Mouse (Mus musculus): ENCODE results near the gene Pgf. TPM values are rescaled to one million over a fixed set of nuclear protein-coding genes. Genes with fewer than 3 reads are reported as not detected.

Gene Pgf
- polyA plus RNA-seq (2021): 0.41 TPM

DNA sequence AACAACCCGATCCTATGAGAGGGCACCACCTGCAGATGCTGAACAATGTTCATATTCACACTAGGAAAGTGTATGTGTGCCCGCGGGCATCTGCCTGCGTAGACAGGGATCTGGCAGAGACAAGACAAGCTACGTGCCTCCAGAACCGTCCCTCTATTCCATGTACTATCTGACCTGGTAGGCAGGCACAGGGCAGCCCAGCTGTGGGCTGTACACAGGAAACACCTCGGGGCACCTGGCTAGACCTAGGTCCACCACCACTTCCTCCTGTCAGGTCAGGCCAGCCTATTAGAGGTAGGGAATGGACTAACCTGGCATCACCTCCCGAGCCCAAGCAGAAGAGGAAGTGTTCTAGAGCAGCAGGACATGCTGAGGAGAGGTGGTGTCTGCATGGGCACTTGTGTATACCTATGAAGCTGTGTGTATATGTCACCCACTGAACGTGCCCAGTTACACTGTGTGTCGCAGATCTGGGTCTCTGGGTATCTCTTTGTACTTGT, at the start of gene Pgf:
TSS of gene Pgf (minus strand) at position 51 of the 500 bp plus-strand sequence.
- CTCF ChIA-PET: interaction anchor here (1.1 kb wide), 1 partner anchor 127 kb away, joined by 3 read pairs; no protein-coding TSS in a partner anchor
- no peak for ATAC-seq
- in situ Hi-C loops (cut with MboI; ENCODE audit: low pct_unique_long_range_greater_than_20kb): loop anchor here (5.0 to 25.0 kb wide), 2 partner anchors 50 to 310 kb away; no protein-coding TSS in a partner anchor
- POLR2A ChIA-PET: no interaction called here
- H3K27me3 ChIP-seq: no peaks in the 10 kb centered on the region
- no peak for DNase-seq (ENCODE audit: low read depth, low spot score)
- TF ChIP-seq CTCF (IDR thresholded peaks at IDR 0.05): no peak

DNA sequence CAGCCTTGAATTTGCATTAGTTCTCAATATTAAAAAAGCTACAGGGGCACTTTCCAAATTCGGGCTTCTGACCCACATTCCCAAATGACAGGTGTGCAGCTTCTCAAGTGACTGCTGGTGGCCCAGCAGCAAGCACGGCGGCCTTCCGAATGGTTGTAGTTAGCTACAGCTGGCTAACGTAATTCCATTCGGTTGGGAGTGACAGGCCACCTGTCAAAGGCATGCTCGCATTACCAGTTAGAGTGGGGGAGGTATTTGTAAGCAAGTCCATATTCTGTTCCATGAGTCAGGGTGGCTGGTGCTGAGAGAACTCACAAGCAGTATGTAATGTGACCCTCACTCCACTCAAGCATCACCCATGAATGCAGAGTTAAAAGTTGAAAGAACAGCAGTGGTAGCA, 49.6 kb upstream of the Pgf start:
- ChIA-PET CTCF (interaction anchor here (1.4 kb wide), 1 partner anchor 57 kb away, joined by 4 read pairs; no protein-coding TSS in a partner anchor), POLR2A (interaction anchor here (0.5 to 0.6 kb wide), 2 partner anchors 113 to 445 kb away, joined by 3 to 7 read pairs; no protein-coding TSS in a partner anchor)
- H3K27me3 ChIP-seq: no peaks in the 10 kb centered on the region
- DNase-seq (ENCODE audit: low read depth, low spot score) (no peak), ATAC-seq (no peak)
- TF ChIP-seq CTCF (IDR thresholded peaks at IDR 0.05): no peak
- in situ Hi-C loops (cut with MboI; ENCODE audit: low pct_unique_long_range_greater_than_20kb): loop anchor here (5.0 kb wide), 1 partner anchor 50 kb away; the partner anchor contains the start of gene Pgf

DNA sequence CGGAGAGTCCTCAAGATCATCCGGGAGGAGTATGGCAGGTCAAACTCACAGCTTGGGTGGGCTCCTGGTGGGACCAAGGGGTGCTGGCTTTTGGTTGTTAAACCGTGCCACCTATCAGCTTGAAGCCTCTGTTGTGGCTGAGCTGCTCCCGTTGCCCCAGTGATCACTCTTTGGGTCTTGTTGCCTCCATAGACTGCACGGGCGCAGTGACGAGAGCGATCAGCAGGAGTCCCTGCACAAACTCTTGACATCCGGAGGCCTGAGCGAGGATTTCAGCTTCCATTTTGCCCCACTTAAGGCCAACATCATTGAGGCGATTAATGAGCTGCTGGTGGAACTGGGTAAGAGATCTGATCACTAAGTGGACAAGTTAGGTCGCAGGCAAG, 42.3 kb upstream of the Pgf start:
- no peaks in the 10 kb centered on the region for H3K27me3 ChIP-seq
- no peak for ATAC-seq
- in situ Hi-C loops (cut with MboI; ENCODE audit: low pct_unique_long_range_greater_than_20kb): no loop called here
- ChIA-PET POLR2A (interaction anchor here (0.8 to 1.4 kb wide), 5 partner anchors 14 to 78 kb away, joined by 3 to 6 read pairs (median 4); no protein-coding TSS in a partner anchor), CTCF (interaction anchor here (1.2 to 2.5 kb wide), 2 partner anchors 11 to 27 kb away, joined by 3 to 8 read pairs; no protein-coding TSS in a partner anchor)
- no peak for DNase-seq (ENCODE audit: low read depth, low spot score)
- no peak for TF ChIP-seq CTCF (IDR thresholded peaks at IDR 0.05)

DNA sequence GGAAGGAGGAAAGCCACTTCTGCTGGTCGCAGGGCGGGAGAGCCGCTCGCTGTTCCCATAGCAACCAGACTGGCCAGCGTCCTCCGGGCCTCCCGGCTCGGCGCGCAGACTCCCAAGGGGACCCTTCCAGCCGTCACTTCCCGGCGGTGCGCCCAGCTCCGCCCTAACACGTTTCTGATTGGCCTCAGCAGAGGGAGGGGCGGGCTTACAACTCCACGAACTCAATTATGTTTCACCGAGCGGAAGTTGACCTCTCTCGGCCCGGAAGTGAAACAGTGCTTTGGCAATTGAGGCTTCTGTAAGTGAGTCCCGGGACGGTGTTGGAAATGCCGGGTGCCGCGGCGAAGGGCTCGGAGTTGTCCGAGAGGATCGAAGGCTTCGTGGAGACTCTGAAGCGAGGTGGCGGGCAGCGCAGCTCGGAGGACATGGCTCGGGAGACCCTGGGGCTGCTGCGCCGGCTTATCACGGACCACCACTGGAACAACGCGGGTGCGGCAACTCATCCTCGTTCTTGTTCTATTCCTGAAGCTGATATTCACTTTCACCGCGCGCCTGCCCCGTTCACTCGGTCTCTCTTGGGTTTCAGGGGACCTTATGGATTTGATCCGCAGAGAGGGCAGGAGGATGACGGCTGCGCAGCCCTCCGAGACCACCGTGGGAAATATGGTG, 41.8 kb upstream of the Pgf start, which contains the start of gene Eif2b2:
TSS of gene Eif2b2 (plus strand) at position 246 of the 669 bp plus-strand sequence.
- no peaks in the 10 kb centered on the region for H3K27me3 ChIP-seq
- DNase-seq (ENCODE audit: low read depth, low spot score) (no peak), ATAC-seq (peak; percentile 95)
- POLR2A ChIA-PET: interaction anchor here (1.2 to 1.4 kb wide), 3 partner anchors 18 to 79 kb away, joined by 4 to 6 read pairs (median 4); no protein-coding TSS in a partner anchor
- CTCF ChIA-PET: interaction anchor here (0.9 to 2.5 kb wide), 5 partner anchors 10 to 86 kb away, joined by 3 to 8 read pairs (median 3); no protein-coding TSS in a partner anchor
- no peak for TF ChIP-seq CTCF (IDR thresholded peaks at IDR 0.05)
- in situ Hi-C loops (cut with MboI; ENCODE audit: low pct_unique_long_range_greater_than_20kb): no loop called here

DNA sequence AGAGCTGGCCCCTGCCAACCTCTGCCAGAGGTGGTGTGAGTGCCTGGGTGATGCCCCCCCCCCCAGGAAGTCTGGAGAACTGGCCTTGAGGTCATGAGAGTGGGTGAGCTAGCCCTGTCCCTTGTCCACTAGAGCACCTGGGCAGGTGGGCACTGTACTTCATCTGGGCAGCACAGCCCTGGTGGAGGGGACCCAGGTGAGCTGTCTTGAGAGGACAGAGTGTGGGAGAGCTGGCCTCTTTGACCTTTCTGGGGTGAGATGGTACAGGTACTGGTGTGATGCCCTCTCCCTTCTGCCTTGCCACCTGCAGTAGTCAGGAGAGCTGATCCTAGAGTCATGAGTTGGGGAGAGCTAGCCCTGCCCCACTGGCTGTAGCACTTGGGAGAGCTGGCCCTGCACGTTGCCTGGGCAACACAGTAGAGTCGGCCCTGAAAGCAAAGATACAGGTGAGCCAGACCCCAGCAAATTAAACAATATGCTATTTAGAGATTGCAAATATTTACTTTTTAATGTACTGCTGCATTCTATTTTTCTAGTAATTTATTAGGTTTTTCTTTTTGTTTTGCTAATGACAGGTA, 40.2 kb upstream of the Pgf start:
- no peak for DNase-seq (ENCODE audit: low read depth, low spot score)
- no peak for ATAC-seq
- CTCF ChIA-PET: interaction anchor here (1.3 to 2.5 kb wide), 3 partner anchors 25 to 48 kb away, joined by 3 to 8 read pairs (median 4); no protein-coding TSS in a partner anchor
- POLR2A ChIA-PET: interaction anchor here (0.6 to 0.7 kb wide), 2 partner anchors 30 to 420 kb away, joined by 3 to 4 read pairs; no protein-coding TSS in a partner anchor
- no peak for TF ChIP-seq CTCF (IDR thresholded peaks at IDR 0.05)
- H3K27me3 ChIP-seq: no peaks in the 10 kb centered on the region
- in situ Hi-C loops (cut with MboI; ENCODE audit: low pct_unique_long_range_greater_than_20kb): no loop called here

DNA sequence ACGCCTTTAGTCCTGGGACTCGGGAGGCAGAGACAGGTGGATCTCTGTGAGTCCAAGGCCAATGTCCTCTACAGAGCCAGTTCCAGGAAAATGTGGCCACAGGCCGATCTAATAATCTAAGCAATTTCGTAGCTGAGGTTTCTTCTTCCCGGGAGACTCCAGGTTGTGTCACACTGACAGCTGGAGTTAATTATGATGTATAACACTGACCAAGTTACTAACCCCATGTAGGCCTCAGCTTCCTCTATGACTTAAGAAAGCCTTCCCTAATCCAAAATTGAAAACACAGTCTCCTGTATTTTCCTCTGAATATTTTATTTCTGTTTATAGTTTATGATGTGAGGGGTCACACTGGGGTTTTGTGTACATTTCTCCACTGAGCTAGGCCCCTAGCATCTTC, 37.4 kb upstream of the Pgf start:
- no peak for ATAC-seq
- H3K27me3 ChIP-seq: no peaks in the 10 kb centered on the region
- TF ChIP-seq CTCF (IDR thresholded peaks at IDR 0.05): no peak
- POLR2A ChIA-PET: no interaction called here
- CTCF ChIA-PET: interaction anchor here (1.9 kb wide), 1 partner anchor 13 kb away, joined by 4 read pairs; no protein-coding TSS in a partner anchor
- in situ Hi-C loops (cut with MboI; ENCODE audit: low pct_unique_long_range_greater_than_20kb): no loop called here
- no peak for DNase-seq (ENCODE audit: low read depth, low spot score)

DNA sequence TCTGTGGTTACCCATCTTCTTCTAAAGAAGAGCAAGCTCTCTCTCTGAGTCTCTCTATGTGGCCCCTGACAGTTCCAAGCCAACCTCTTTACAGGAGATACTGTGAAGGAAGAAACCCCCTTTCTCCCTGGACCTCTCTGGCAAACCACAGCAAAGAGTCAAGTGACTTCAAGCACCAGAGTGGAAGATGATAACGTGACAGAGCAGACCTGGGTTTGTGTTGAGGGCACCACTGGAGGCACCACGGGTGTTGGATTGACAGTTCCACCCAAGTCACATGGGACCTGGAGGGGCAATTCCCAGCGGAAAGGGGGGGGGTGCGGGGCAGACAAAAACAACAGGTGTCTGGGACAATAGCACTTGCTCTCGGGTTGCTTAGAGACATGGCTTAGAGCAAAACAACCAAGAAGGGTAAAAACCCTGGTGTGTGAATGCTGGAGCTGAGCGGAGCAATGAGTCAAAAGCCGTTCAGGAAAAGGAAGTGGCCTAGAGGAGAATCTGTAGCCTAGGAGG, 31.2 kb upstream of the Pgf start:
- no peak for ATAC-seq
- POLR2A ChIA-PET: no interaction called here

DNA sequence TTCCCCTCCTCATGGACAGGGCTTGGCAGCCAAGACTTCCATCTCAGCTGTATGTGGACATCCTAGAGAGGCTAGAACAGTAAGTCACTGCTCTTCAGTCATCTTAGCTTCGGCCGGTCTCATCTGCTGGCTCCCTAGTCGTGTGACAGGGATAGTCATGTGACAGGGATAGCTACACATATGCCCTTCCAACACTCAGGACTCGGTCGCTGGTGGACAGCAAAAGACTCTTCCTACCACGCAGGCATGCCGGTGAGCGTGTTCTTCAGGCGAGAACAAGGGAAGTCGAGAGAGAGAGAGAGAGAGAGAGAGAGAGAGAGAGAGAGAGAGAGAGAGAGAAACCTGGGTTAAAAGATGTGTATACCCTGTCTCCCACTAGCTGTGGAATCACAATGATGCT, 27.8 kb upstream of the Pgf start:
- ATAC-seq: no peak
- no peaks in the 10 kb centered on the region for H3K27me3 ChIP-seq
- in situ Hi-C loops (cut with MboI; ENCODE audit: low pct_unique_long_range_greater_than_20kb): no loop called here
- TF ChIP-seq CTCF (IDR thresholded peaks at IDR 0.05): no peak
- ChIA-PET CTCF (interaction anchor here (1.1 kb wide), 1 partner anchor 31 kb away, joined by 3 read pairs; no protein-coding TSS in a partner anchor), POLR2A (no interaction called here)
- no peak for DNase-seq (ENCODE audit: low read depth, low spot score)

More for the DNA sequence above, 31.2 kb upstream of the Pgf start:
- no peak for TF ChIP-seq CTCF (IDR thresholded peaks at IDR 0.05)
- CTCF ChIA-PET: interaction anchor here (0.8 kb wide), 1 partner anchor 33 kb away, joined by 3 read pairs; no protein-coding TSS in a partner anchor
- in situ Hi-C loops (cut with MboI; ENCODE audit: low pct_unique_long_range_greater_than_20kb): no loop called here
- H3K27me3 ChIP-seq: no peaks in the 10 kb centered on the region
- DNase-seq (ENCODE audit: low read depth, low spot score): no peak

DNA sequence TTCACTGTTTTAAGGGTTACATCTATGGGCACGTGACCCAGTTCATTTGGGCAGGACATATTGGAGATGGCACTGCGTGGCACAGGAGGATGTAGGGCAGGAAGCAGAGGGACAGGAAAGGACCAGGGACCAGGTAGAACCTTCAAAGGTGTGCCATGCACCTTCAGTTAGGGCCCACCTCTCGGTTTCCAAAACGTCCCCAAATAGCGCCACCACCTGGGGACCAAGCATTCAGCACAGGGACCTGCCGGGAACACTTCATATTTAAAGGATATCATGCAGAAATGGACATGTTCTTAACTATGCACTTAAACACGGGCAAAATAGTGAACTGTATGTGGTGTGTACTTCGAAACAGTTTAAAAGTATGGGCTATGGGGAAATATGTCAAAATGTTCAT, 26.5 kb upstream of the Pgf start:
- no peak for DNase-seq (ENCODE audit: low read depth, low spot score)
- H3K27me3 ChIP-seq: no peaks in the 10 kb centered on the region
- TF ChIP-seq CTCF (IDR thresholded peaks at IDR 0.05): no peak
- ChIA-PET POLR2A (no interaction called here), CTCF (interaction anchor here (1.1 kb wide), 1 partner anchor 30 kb away, joined by 3 read pairs; no protein-coding TSS in a partner anchor)
- ATAC-seq: no peak
- in situ Hi-C loops (cut with MboI; ENCODE audit: low pct_unique_long_range_greater_than_20kb): no loop called here

DNA sequence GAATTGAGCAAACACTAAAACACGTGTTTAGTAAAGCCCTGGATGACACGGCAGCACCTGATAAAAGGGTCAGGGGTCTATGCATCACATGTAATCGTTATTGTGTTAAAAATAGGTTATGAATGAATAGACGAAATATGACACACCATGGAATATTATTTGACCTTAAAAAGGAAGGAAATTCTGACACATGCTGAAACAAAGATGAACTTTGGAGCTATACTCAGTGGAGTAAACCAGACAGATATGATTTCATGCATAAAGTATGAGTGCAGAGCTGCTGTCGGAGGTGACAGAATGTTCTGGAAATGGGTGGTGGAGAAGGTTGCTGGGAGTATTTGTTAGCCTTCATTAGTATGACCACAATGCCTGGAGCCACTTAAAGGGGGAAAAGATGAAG, 26.1 kb upstream of the Pgf start:
- ATAC-seq (no peak), DNase-seq (ENCODE audit: low read depth, low spot score) (no peak)
- in situ Hi-C loops (cut with MboI; ENCODE audit: low pct_unique_long_range_greater_than_20kb): no loop called here
- ChIA-PET POLR2A (no interaction called here), CTCF (no interaction called here)
- no peaks in the 10 kb centered on the region for H3K27me3 ChIP-seq
- TF ChIP-seq CTCF (IDR thresholded peaks at IDR 0.05): no peak
